Mouse (Mus musculus) granulocyte monocyte progenitor cell, adult 5-6 weeks (primary cell): ENCODE measurements around the gene Vmn2r54. TPM values are rescaled to one million over a fixed set of nuclear protein-coding genes. Genes with fewer than 3 reads are reported as not detected.
"Not testable (repeated sequence)": the region's sequence is repeated elsewhere in the genome, so short reads cannot be mapped to it uniquely, and the experiment has no call there.

Experiments used
- ATAC-seq: replicated peaks from 2 replicates; pipeline ENCODE4 v1.8.0; 2016; ENCODE audit warnings: mild to moderate bottlenecking, moderate TSS enrichment, inconsistent platforms; ENCODE audit not compliant: poor library complexity, severe bottlenecking
- total RNA-seq, 2 experiments: library from RNA; stranded (forward) in 1 of 2; stranded (reverse) in 1 of 2; fragments of 200-712, 200-1000 nt in 1 of 2; fragments of >200 nt in 1 of 2; fragmentation: Nextera tagmentation in 1 of 2; gene quantifications; 2 replicates each; pipeline ENCODE4 v1.2.3; 2014 to 2017

Gene Vmn2r54
- total RNA-seq (2014; fragmentation: Nextera tagmentation) = not detected in 2 replicates
- total RNA-seq (2017) = not detected in 2 replicates

GRCm38 (mm10) chr7:12640219-12640618, at the start of gene Vmn2r54:
Gene Vmn2r54 (minus strand): TSS chr7:12640319.
- not testable (repeated sequence) for ATAC-seq

GRCm38 (mm10) chr7:12684903-12685302, 44.8 kb upstream of the Vmn2r54 start, which contains the start of gene Vmn2r55:
Gene Vmn2r55 (minus strand): TSS chr7:12685003.
- not testable (repeated sequence) for ATAC-seq

- ATAC-seq = no peak
Measured at GRCm38 (mm10) chr7:12608688-12609087, 31.4 kb downstream of the Vmn2r54 start, which contains the start of gene Vmn2r53. Gene Vmn2r53 (minus strand): TSS chr7:12608788.

Other genes with a start within 250 kb of the Vmn2r54 start
- gene Zfp551, start 217.6 kb downstream of the Vmn2r54 start, total RNA-seq (2014; fragmentation: Nextera tagmentation) = 1.2 TPM in 1 of 2 replicates, not detected in the other
- 0.93 and 1.7 TPM in 2 replicates for gene Zfp551, start 217.6 kb downstream of the Vmn2r54 start, total RNA-seq (2017)
- 5.5 and 17.0 TPM in 2 replicates for gene Zfp606, start 162.0 kb downstream of the Vmn2r54 start, total RNA-seq (2014; fragmentation: Nextera tagmentation)
- gene Zfp606, start 162.0 kb downstream of the Vmn2r54 start, total RNA-seq (2017) = 11.9 and 14.2 TPM in 2 replicates
- gene 2900092C05Rik, start 127.8 kb downstream of the Vmn2r54 start, total RNA-seq (2014; fragmentation: Nextera tagmentation) = not detected in 2 replicates
- not detected in 2 replicates for gene 2900092C05Rik, start 127.8 kb downstream of the Vmn2r54 start, total RNA-seq (2017)
- gene Vmn2r53, start 31.5 kb downstream of the Vmn2r54 start, total RNA-seq (2014; fragmentation: Nextera tagmentation) = not detected in 2 replicates
- not detected in 2 replicates for gene Vmn2r53, start 31.5 kb downstream of the Vmn2r54 start, total RNA-seq (2017)
- not detected in 2 replicates for gene Vmn2r55, start 44.7 kb upstream of the Vmn2r54 start, total RNA-seq (2014; fragmentation: Nextera tagmentation)
- not detected in 2 replicates for gene Vmn2r55, start 44.7 kb upstream of the Vmn2r54 start, total RNA-seq (2017)
- gene Vmn2r56, start 94.7 kb upstream of the Vmn2r54 start, total RNA-seq (2014; fragmentation: Nextera tagmentation) = not detected in 2 replicates
- gene Vmn2r56, start 94.7 kb upstream of the Vmn2r54 start, total RNA-seq (2017) = not detected in 2 replicates
- 0.26 and 3.4 TPM in 2 replicates for gene Zscan18, start 163.3 kb upstream of the Vmn2r54 start, total RNA-seq (2014; fragmentation: Nextera tagmentation)
- 1.6 and 3.3 TPM in 2 replicates for gene Zscan18, start 163.3 kb upstream of the Vmn2r54 start, total RNA-seq (2017)
- 9.1 and 16.6 TPM in 2 replicates for gene Zfp329, start 178.5 kb upstream of the Vmn2r54 start, total RNA-seq (2014; fragmentation: Nextera tagmentation)
- 6.7 and 8.3 TPM in 2 replicates for gene Zfp329, start 178.5 kb upstream of the Vmn2r54 start, total RNA-seq (2017)
- gene Zfp110, start 194.4 kb upstream of the Vmn2r54 start, total RNA-seq (2014; fragmentation: Nextera tagmentation) = 28.1 and 34.8 TPM in 2 replicates
- 38.2 and 45.9 TPM in 2 replicates for gene Zfp110, start 194.4 kb upstream of the Vmn2r54 start, total RNA-seq (2017)
- gene Zfp128, start 240.9 kb upstream of the Vmn2r54 start, total RNA-seq (2014; fragmentation: Nextera tagmentation) = 3.4 and 3.6 TPM in 2 replicates
- gene Zfp128, start 240.9 kb upstream of the Vmn2r54 start, total RNA-seq (2017) = 2.5 and 3.1 TPM in 2 replicates